Mouse (Mus musculus): ENCODE results near the gene Hist1h4a. TPM values are rescaled to one million over a fixed set of nuclear protein-coding genes. Genes with fewer than 3 reads are reported as not detected.
A peak's percentile ranks its signal among the peaks of the same experiment; 100 is the strongest.
"Not testable (repeated sequence)": the region's sequence is repeated elsewhere in the genome, so short reads cannot be mapped to it uniquely, and the experiment has no call there.

The Hist1h4a gene
- polyA plus RNA-seq, 1 experiment from 2014 or later: 0.65 TPM

DNA sequence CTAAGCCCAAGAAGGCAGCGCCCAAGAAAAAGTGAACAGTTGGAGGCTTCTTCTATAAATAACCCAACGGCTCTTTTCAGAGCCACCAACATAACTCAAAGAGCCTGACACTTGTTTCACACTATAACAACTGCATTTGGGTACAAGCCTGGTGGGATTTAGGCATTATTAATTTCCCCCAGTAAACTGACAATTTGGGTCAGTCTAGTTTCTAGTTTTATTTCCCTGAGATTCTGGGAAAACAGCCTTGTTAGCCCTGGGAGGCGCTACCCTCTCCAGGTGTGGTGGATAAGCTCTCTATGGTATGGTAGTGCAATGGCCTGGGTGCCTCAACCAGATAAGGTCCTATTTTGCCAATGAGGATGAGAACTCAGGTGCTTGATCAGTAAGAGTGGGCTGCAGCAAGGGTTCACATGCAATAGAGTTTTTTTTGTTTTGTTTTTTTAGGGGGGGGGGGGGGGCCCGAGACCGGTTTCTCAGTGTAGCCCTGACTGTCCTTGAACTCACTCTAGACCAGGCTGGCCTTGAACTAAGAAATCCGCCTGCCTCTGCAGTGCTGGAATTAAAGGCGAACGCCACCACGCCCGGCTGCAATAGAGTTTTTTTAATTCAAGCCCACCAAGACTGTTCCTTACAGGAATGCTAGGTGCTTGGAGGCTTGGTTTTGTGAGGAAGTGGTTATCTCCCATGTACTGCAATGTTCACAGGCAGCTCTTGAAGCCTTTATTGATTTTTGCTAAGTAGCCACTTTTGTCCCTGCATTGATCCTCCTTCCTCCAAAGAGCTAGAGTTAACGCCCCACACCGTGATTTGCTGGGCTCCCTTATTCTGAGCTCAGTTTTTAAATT is 3.5 kb upstream of the Hist1h4a start:
- Histone ChIP-seq H3K27me3 (replicated peaks; ENCODE audit: low read depth, poor library complexity, severe bottlenecking) (no peaks in the 10 kb centered on the region), H3K4me3 (peak overlapping the region; percentile 70), H3K9me3 (no peaks in the 10 kb centered on the region), H3K27ac (replicated peaks) (peak overlapping the region; percentile 92), H3K4me1 (peaks cover 33% of the 10 kb centered on the region), H3K36me3 (replicated peaks) (no peaks in the 10 kb centered on the region)
- peak; percentile 43 for DNase-seq (ENCODE audit: low spot score)
- WGBS: 35% methylated on average over 12 of the region's 12 CpGs

DNA sequence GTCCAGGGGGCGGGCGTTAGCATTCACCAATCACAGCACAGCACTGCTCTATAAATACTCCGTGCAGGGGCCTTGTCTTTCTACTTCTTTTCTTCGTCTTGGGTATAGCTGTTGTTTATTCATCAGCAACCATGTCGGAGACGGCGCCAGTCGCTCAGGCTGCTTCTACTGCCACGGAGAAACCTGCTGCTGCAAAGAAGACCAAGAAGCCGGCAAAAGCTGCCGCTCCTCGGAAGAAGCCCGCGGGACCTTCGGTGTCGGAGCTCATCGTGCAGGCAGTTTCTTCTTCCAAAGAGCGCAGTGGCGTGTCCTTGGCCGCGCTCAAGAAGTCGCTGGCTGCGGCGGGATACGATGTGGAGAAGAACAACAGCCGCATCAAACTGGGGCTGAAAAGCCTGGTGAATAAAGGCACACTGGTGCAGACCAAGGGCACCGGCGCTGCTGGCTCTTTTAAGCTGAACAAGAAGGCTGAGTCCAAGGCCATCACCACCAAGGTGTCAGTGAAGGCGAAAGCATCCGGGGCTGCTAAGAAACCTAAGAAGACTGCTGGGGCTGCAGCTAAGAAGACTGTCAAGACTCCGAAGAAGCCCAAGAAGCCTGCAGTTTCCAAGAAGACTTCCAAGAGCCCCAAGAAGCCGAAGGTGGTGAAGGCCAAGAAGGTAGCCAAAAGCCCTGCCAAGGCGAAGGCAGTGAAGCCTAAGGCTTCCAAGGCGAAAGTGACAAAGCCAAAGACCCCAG is 2.7 kb upstream of the Hist1h4a start, which contains the start of gene Hist1h1a:
Gene Hist1h1a (plus strand): TSS at position 81 of the 738 bp plus-strand sequence.
- WGBS: 3% methylated on average over 34 of the region's 34 CpGs
- DNase-seq (ENCODE audit: low spot score): peak; percentile 94
- no peaks in the 10 kb centered on the region for H3K27me3 ChIP-seq (replicated peaks; ENCODE audit: low read depth, poor library complexity, severe bottlenecking)
- H3K9me3 ChIP-seq: no peaks in the 10 kb centered on the region
- peak within 1 kb of the TSS; percentile 92 for H3K27ac ChIP-seq (replicated peaks)
- H3K36me3 ChIP-seq (replicated peaks): no peaks in the 10 kb centered on the region
- H3K4me1 ChIP-seq: peaks cover 36% of the 10 kb centered on the region
- H3K4me3 ChIP-seq: peak within 1 kb of the TSS; percentile 70

DNA sequence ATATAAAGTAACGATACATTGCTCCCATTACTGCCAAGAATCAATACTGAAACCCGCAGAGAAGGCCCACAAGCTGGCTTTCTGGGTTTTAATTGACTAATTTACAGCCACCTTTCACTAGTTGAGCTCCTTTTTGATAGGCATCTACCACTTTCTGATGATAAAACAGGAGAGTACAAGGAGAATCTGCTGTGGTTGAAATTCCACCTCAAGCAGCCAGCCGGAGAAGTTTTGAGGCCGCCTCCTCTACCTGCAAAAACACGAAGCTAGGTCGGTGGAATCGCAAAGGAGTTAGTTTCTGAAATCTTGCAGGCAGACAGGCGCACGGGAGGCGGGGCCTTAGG is 2.2 kb upstream of the Hist1h4a start:
- no peaks in the 10 kb centered on the region for H3K9me3 ChIP-seq
- WGBS: under 1% methylated on average over 10 of the region's 10 CpGs
- peaks cover 36% of the 10 kb centered on the region for H3K4me1 ChIP-seq
- H3K27me3 ChIP-seq (replicated peaks; ENCODE audit: low read depth, poor library complexity, severe bottlenecking): no peaks in the 10 kb centered on the region
- no peak for DNase-seq (ENCODE audit: low spot score)
- peak overlapping the region; percentile 70 for H3K4me3 ChIP-seq
- H3K27ac ChIP-seq (replicated peaks): peak overlapping the region; percentile 92
- no peaks in the 10 kb centered on the region for H3K36me3 ChIP-seq (replicated peaks)

DNA sequence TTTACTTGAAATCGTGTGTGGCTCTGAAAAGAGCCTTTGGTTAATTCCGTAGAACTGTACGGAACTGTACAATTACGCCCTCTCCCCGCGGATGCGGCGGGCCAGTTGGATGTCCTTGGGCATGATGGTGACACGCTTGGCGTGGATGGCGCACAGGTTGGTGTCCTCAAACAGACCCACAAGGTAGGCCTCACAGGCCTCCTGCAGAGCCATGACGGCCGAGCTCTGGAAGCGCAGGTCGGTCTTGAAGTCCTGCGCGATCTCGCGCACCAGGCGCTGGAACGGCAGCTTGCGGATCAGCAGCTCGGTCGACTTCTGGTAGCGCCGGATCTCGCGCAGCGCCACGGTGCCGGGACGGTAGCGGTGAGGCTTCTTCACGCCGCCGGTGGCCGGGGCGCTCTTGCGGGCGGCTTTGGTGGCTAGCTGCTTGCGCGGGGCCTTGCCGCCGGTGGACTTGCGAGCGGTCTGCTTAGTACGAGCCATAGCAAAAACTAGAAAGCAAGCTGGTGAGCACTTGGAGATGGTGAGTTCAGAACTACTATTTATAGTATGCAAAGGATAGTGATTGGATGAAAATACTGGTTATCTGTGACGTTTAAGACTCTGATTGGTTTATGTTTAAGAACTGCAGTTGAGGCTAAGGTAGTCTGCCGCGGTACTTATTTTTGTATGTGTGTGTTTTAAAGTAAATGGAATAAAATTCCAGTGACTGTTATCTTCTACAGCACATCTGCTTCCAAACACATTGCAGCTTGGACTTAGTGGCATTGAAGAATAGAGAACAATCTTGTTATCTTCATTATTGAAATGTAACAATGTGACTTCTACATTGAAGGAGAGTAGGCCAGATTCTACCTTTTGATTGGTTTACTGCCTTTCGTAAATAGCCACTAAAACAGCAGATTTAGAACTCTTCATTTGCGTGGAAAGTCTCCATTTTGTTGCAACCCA is 1.1 kb upstream of the Hist1h4a start, which contains the start of gene Hist1h3a:
Gene Hist1h3a (minus strand): TSS at position 516 of the 951 bp plus-strand sequence.
- H3K36me3 ChIP-seq (replicated peaks); H3K27me3 ChIP-seq (replicated peaks; ENCODE audit: low read depth, poor library complexity, severe bottlenecking); H3K9me3 ChIP-seq: not testable (repeated sequence)
- peak; percentile 74 for DNase-seq (ENCODE audit: low spot score)
- peaks cover 45% of the 10 kb centered on the region for H3K4me1 ChIP-seq
- H3K4me3 ChIP-seq: peak within 1 kb of the TSS; percentile 70
- WGBS: under 1% methylated on average over 38 of the region's 52 CpGs
- H3K27ac ChIP-seq (replicated peaks): peak within 1 kb of the TSS; percentile 92

DNA sequence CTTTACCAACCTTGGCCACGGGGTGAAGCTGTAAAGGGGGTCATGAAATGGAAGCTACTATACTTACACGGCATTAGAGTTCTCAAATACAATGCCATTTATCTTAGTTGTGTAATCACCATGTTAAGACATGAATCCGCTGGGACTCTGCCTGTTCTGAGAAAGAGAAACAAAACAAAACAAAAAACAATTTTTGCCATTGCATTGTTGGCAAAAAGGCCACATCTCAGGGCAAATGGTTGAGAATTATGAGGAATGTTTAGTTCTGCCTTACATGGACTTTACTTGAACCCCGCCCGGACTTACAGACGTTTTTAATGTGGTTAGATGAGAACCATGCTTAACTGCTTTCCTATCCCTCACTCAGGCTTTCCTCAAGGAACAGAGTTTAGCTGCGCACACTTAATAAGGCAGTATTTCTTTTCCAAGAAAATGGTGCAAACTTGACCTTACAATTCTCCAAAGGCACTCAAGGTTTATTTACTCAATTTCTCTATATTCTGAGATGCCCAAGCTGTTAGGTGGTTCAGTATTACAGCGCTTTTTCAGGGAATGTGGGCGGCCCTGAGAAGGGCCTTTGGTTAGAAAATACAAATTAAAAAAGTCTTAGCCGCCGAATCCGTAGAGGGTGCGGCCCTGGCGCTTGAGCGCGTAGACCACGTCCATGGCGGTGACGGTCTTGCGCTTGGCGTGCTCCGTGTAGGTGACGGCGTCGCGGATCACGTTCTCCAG is 624 bp downstream of the Hist1h4a start:
- Histone ChIP-seq H3K9me3 (no peaks in the 10 kb centered on the region), H3K4me1 (peaks cover 46% of the 10 kb centered on the region), H3K27me3 (replicated peaks; ENCODE audit: low read depth, poor library complexity, severe bottlenecking) (no peaks in the 10 kb centered on the region), H3K27ac (replicated peaks) (peak overlapping the region; percentile 92), H3K4me3 (peak overlapping the region; percentile 70), H3K36me3 (replicated peaks) (no peaks in the 10 kb centered on the region)
- 2% methylated on average over 23 of the region's 27 CpGs for WGBS
- peak; percentile 63 for DNase-seq (ENCODE audit: low spot score)

DNA sequence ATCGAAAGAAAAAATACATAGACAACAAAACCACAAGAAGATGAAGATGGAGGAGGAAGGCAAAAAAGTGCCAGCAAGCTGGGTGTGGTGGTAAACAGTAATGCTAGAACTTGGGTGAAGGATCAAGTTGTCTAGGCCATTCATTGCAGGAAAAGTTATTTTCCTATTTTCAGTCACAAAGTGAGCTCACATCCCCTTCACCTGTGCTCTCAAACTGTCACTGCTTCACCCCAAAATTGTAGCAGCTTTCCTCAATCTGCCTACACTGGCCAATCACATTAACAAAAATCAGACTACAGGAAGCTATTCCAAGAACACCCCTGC is 1.2 kb downstream of the Hist1h4a start:
- H3K36me3 ChIP-seq (replicated peaks): no peaks in the 10 kb centered on the region
- WGBS: 65% methylated on average over 1 of the region's 1 CpGs
- peak overlapping the region; percentile 92 for H3K27ac ChIP-seq (replicated peaks)
- no peaks in the 10 kb centered on the region for H3K27me3 ChIP-seq (replicated peaks; ENCODE audit: low read depth, poor library complexity, severe bottlenecking)
- H3K9me3 ChIP-seq: no peaks in the 10 kb centered on the region
- no peak for DNase-seq (ENCODE audit: low spot score)
- peaks cover 46% of the 10 kb centered on the region for H3K4me1 ChIP-seq
- H3K4me3 ChIP-seq: peak overlapping the region; percentile 70

DNA sequence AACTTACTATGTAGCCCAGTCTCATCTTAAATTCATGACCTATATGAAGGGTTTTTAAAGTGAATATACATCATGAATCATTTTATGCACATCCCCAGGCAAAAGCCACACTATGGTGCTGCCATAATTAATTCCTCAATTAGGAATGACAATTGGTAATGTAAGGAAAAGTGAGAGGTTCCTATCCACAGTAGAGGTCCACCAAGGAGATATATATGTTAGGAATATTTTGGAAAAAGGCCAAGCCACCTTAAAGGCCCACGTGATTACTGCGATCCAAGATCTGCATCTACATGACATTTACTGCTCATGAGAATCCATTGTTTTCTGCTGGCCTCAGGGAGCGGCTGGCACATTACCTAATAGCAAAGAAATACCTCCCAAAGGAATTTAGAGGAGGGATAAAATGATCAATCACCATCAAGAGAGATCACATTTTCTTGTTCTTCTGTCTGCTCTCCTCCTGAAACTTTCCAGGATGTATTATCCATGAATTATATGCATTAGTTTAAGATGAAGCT is 1.7 kb downstream of the Hist1h4a start:
- DNase-seq (ENCODE audit: low spot score): no peak
- H3K4me1 ChIP-seq: peaks cover 40% of the 10 kb centered on the region
- H3K27me3 ChIP-seq (replicated peaks; ENCODE audit: low read depth, poor library complexity, severe bottlenecking): no peaks in the 10 kb centered on the region
- 82% methylated on average over 3 of the region's 3 CpGs for WGBS
- H3K9me3 ChIP-seq: no peaks in the 10 kb centered on the region
- H3K27ac ChIP-seq (replicated peaks): peak overlapping the region; percentile 92
- no peak overlapping the region for H3K4me3 ChIP-seq
- H3K36me3 ChIP-seq (replicated peaks): no peaks in the 10 kb centered on the region

DNA sequence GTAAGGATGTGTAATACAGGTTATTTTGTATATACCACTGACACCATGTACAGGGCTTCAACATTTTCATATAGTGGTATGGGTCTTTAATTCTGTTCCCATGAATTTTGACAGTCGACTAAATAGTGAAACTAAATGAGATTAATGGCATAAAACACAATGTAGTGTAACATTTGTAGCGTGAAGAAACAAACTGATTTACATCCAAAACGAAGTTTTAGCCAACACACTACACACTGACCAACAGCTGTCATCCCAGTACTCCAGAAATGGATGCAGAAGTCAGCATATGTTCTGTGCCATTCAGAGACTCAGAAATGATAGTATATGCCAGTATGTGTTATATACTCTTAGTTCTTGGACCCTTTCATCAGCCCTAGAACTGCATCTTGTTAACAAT is 3.1 kb downstream of the Hist1h4a start:
- Histone ChIP-seq H3K36me3 (replicated peaks) (no peaks in the 10 kb centered on the region), H3K9me3 (no peaks in the 10 kb centered on the region), H3K27ac (replicated peaks) (peak overlapping the region; percentile 92), H3K27me3 (replicated peaks; ENCODE audit: low read depth, poor library complexity, severe bottlenecking) (no peaks in the 10 kb centered on the region), H3K4me1 (peaks cover 33% of the 10 kb centered on the region), H3K4me3 (peak overlapping the region; percentile 60)
- WGBS: 48% methylated on average over 3 of the region's 3 CpGs
- no peak for DNase-seq (ENCODE audit: low spot score)

DNA sequence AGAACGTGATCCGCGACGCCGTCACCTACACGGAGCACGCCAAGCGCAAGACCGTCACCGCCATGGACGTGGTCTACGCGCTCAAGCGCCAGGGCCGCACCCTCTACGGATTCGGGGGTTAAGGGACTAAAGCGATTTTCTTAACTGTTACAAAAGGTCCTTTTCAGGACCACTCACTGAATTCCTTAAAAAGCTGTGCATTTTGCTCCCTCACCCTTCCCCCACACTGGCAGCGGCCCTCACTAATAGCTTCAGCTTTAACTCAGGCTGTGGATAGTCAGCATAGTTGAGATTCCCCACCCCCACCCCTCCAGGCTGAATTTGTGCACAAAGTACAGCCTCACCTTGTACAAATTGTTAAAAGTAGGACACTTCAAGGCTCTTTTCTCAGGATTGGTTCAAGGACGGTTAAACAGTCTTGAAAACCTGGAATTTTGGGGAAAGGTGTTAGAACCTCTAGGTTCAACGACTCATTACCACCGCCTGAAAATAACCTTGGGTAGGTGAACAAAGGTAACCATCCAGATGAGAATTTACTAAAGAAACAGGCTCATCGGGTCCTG is 3.7 kb downstream of the Hist1h4a start:
- H3K27ac ChIP-seq (replicated peaks): peak overlapping the region; percentile 92
- 1% methylated on average over 21 of the region's 23 CpGs for WGBS
- H3K27me3 ChIP-seq (replicated peaks; ENCODE audit: low read depth, poor library complexity, severe bottlenecking): no peaks in the 10 kb centered on the region
- peak overlapping the region; percentile 60 for H3K4me3 ChIP-seq
- peaks cover 27% of the 10 kb centered on the region for H3K4me1 ChIP-seq
- DNase-seq (ENCODE audit: low spot score): peak; percentile 75
- H3K9me3 ChIP-seq: no peaks in the 10 kb centered on the region
- H3K36me3 ChIP-seq (replicated peaks): no peaks in the 10 kb centered on the region

GRCm38 (mm10) chr13:23756790-23757189 is 4.2 kb downstream of the Hist1h4a start, which contains the start of gene Hist1h4b:
Gene Hist1h4b (plus strand): TSS chr13:23757013.
- DNase-seq (ENCODE audit: low spot score): peak; percentile 91
- Histone ChIP-seq H3K27me3 (replicated peaks; ENCODE audit: low read depth, poor library complexity, severe bottlenecking) (no peaks in the 10 kb centered on the region), H3K4me1 (peaks cover 27% of the 10 kb centered on the region), H3K36me3 (replicated peaks) (no peaks in the 10 kb centered on the region), H3K9me3 (no peaks in the 10 kb centered on the region), H3K27ac (replicated peaks) (peak within 1 kb of the TSS; percentile 92), H3K4me3 (peak within 1 kb of the TSS; percentile 60)
- WGBS: under 1% methylated on average over 17 of the region's 22 CpGs

DNA sequence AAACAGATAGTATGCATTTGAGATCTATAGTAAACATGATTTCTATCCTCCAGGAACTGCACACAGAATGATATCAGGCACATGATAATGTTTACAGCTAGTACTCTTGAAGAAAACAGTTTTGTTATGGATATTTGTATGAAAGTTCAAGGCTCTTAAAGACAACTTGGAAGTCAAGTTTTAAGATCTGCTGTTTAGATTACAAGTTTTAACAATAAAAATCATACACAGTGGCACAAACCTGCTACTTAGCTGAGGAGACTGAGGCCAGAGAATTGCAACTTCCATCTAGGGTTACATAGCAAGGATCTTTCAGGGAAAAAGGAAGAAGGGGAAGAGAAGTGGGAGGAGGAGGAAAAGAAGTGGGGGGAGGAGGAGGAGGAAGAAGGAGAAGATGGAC is 6.0 kb downstream of the Hist1h4a start:
- Histone ChIP-seq H3K36me3 (replicated peaks) (no peaks in the 10 kb centered on the region), H3K27me3 (replicated peaks; ENCODE audit: low read depth, poor library complexity, severe bottlenecking) (no peaks in the 10 kb centered on the region), H3K4me3 (no peak overlapping the region), H3K27ac (replicated peaks) (peak overlapping the region; percentile 85), H3K4me1 (peaks cover 21% of the 10 kb centered on the region), H3K9me3 (no peaks in the 10 kb centered on the region)
- DNase-seq (ENCODE audit: low spot score): no peak

Data from embryonic facial prominence, embryonic 10.5 days (tissue).